ENCODE assay signal across 24 mouse cellular contexts in the genomic region with DNA sequence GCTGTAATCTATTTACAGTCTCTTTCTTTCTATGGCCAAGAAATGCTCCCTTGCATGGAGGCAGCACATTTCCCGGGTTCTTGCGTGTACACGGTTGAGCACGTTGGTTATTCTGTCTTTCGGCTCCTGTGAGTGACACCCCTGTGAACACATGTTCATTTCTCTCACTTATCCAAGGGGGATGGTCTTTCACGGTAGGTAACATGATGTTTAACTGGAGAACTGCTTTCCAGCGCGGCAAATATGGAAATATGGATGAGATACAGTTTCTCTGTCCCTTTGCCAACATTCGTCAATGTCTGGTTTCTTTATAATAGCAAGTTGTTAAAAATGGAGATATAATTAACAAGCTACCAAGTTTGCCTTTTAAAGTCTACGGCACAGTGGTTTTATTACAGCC. TPM values are rescaled to one million over a fixed set of nuclear protein-coding genes. Genes with fewer than 3 reads are reported as not detected.
DNase-seq lines count a peak whose midpoint lies in the region; ATAC-seq and TF ChIP-seq lines count a peak whose summit lies in the region.
"Had no signal": no experiment of that assay in that cellular context is flagged by ENCODE, and none has a peak within 500 bp of the region (broad histone marks: within the 10 kb centered on the region; RNA-seq: fewer than 3 reads in every experiment).

No protein-coding gene starts in this region.

- 82% methylated on average over 10 of the region's 10 CpGs for WGBS in heart, embryonic 13.5 days
- WGBS in kidney, postnatal 0 days = 65% methylated on average over 10 of the region's 10 CpGs
- WGBS in kidney, adult 2 months = 71% methylated on average over 10 of the region's 10 CpGs
- 45% methylated on average over 10 of the region's 10 CpGs for WGBS in small intestine, adult 2 months

- no peak for TF ChIP-seq CTCF in kidney, postnatal 0 days (IDR thresholded peaks at IDR 0.05; ENCODE audit: low read depth)
- no peak for TF ChIP-seq CTCF in kidney, adult 2 months (conservative IDR thresholded peaks at IDR 0.05; ENCODE audit: insufficient read depth, insufficient read length, low read depth, low read length)
- no peak for TF ChIP-seq CTCF in small intestine, adult 2 months (IDR thresholded peaks at IDR 0.05; ENCODE audit: extremely low read depth, insufficient read length, insufficient replicate concordance, low read depth, low read length)

- peak overlapping the region; percentile 43; the same call in 1 of the 2 replicates for H3K4me2 ChIP-seq in heart, embryonic 13.5 days
- H3K4me2 ChIP-seq in kidney, postnatal 0 days (ENCODE audit: low read length) = peak overlapping the region; percentile 27; the same call in 1 of the 2 replicates
- H3K4me2 ChIP-seq: hindbrain, embryonic 12.5 days; limb, embryonic 13.5 days; lung, embryonic 14.5 days; midbrain, embryonic 15.5 days had no signal

- 0 out of 2 replicates have a peak overlapping the region, but pooled peaks have one; percentile 20 for H3K27ac ChIP-seq in heart, embryonic 13.5 days (replicated peaks)
- no peak overlapping the region; the same call in 1 of the 2 replicates for H3K27ac ChIP-seq in kidney, postnatal 0 days
- no peak overlapping the region for H3K27ac ChIP-seq in kidney, adult 2 months (ENCODE audit: insufficient read depth, low read depth, low read length)
- H3K27ac ChIP-seq in brown adipose tissue, adult 24 weeks (replicated peaks; ENCODE audit: low read depth, low read length) = peak overlapping the region; percentile 80
- peak overlapping the region; percentile 60; the same call in 1 of the 2 replicates for H3K27ac ChIP-seq in small intestine, adult 2 months (ENCODE audit: insufficient read depth, low read depth, low read length)
- H3K27ac ChIP-seq: hindbrain, embryonic 12.5 days; layer of hippocampus, adult 2 months; limb, embryonic 13.5 days; midbrain, embryonic 15.5 days; stomach, postnatal 0 days had no signal

- DNase-seq in heart, postnatal 14 days = no peak
- no peak for DNase-seq in kidney, postnatal 0 days (ENCODE audit: low spot score)
- DNase-seq in kidney, adult 2 months = no peak
- DNase-seq in right cerebral cortex, postnatal 10 days (ENCODE audit: low spot score in 2 of 2) = no peak
- DNase-seq: adrenal gland, postnatal 14 days; cerebellum, adult 11-12 months; cerebellum, postnatal 14 days; layer of hippocampus, postnatal 36 days; lung, embryonic 14.5 days; retina, postnatal 1 day; right cerebral cortex, postnatal 4 days had no signal

- no peak overlapping the region for H3K9ac ChIP-seq in heart, embryonic 13.5 days
- no peak overlapping the region for H3K9ac ChIP-seq in kidney, postnatal 0 days (ENCODE audit: low read depth, low read length)
- H3K9ac ChIP-seq: heart, embryonic 15.5 days; hindbrain, embryonic 12.5 days; limb, embryonic 13.5 days; lung, embryonic 14.5 days; midbrain, embryonic 15.5 days had no signal

- H3K4me3 ChIP-seq in heart, embryonic 13.5 days = no peak overlapping the region
- H3K4me3 ChIP-seq in kidney, postnatal 0 days (replicated peaks; ENCODE audit: low read depth, low read length) = no peak overlapping the region
- no peak overlapping the region for H3K4me3 ChIP-seq in kidney, adult 2 months (ENCODE audit: insufficient read depth, low read depth, low read length)
- no peak overlapping the region for H3K4me3 ChIP-seq in brown adipose tissue, adult 24 weeks (ENCODE audit: insufficient read depth, low read depth, low read length)
- H3K4me3 ChIP-seq in small intestine, adult 2 months (ENCODE audit: low read depth, low read length) = no peak overlapping the region
- H3K4me3 ChIP-seq: heart, embryonic 15.5 days; hindbrain, embryonic 12.5 days; layer of hippocampus, adult 2 months; limb, embryonic 13.5 days; midbrain, embryonic 15.5 days; myocyte had no signal

- intact Hi-C loops in heart, postnatal 14 days (cut with DNase I) = no loop called here

- peaks cover 57% of the 10 kb centered on the region for H3K4me1 ChIP-seq in heart, embryonic 13.5 days
- peaks cover 8% of the 10 kb centered on the region; the same call in 1 of the 2 replicates for H3K4me1 ChIP-seq in kidney, postnatal 0 days (replicated peaks; ENCODE audit: insufficient read depth, low read length)
- H3K4me1 ChIP-seq in kidney, adult 2 months (ENCODE audit: control insufficient read depth, insufficient read depth, low read length) = peaks cover 6% of the 10 kb centered on the region
- H3K4me1 ChIP-seq in brown adipose tissue, adult 24 weeks (ENCODE audit: control insufficient read depth, insufficient read depth, insufficient read length, low read length) = peaks cover 47% of the 10 kb centered on the region
- H3K4me1 ChIP-seq in small intestine, adult 2 months (ENCODE audit: control insufficient read depth, insufficient read depth, insufficient read length, low read length) = peaks cover 11% of the 10 kb centered on the region
- H3K4me1 ChIP-seq: midbrain, embryonic 15.5 days had no signal

- no peak for TF ChIP-seq POLR2A in kidney, adult 2 months (IDR thresholded peaks at IDR 0.05; ENCODE audit: low read depth, low read length)
- TF ChIP-seq POLR2A in small intestine, adult 2 months (IDR thresholded peaks at IDR 0.05; ENCODE audit: low read depth, low read length) = no peak

- no peaks in the 10 kb centered on the region for H3K27me3 ChIP-seq in heart, embryonic 13.5 days (replicated peaks)
- no peaks in the 10 kb centered on the region for H3K27me3 ChIP-seq in kidney, postnatal 0 days (ENCODE audit: insufficient read depth, low read length)
- no peaks in the 10 kb centered on the region for H3K27me3 ChIP-seq in kidney, adult 2 months (replicated peaks; ENCODE audit: control insufficient read depth, insufficient read depth, low read length)
- no peaks in the 10 kb centered on the region for H3K27me3 ChIP-seq in small intestine, adult 2 months (ENCODE audit: control insufficient read depth, insufficient read depth, low read length)
- H3K27me3 ChIP-seq: heart, embryonic 15.5 days; hindbrain, embryonic 12.5 days; limb, embryonic 13.5 days; midbrain, embryonic 15.5 days; Patski had no signal

- ATAC-seq in heart, embryonic 13.5 days (ENCODE audit: extremely low read depth, insufficient number of reproducible peaks, low FRiP score, low TSS enrichment) = no peak
- ATAC-seq in kidney, postnatal 0 days (replicated peaks; ENCODE audit: low FRiP score, low read depth) = no peak
- ATAC-seq: activated CD4-positive, CD25-positive, alpha-beta regulatory T cell, adult 4 months; inflammation-experienced regulatory T-cells, adult 6 months; midbrain, embryonic 15.5 days; Patski had no signal

- H3K36me3 ChIP-seq in heart, embryonic 13.5 days = peaks cover 21% of the 10 kb centered on the region
- H3K36me3 ChIP-seq in kidney, postnatal 0 days (ENCODE audit: insufficient read depth, low read length) = peaks cover 5% of the 10 kb centered on the region; the same call in 1 of the 2 replicates
- H3K36me3 ChIP-seq in kidney, adult 2 months (ENCODE audit: control insufficient read depth, insufficient read depth, low read length) = no peaks in the 10 kb centered on the region
- peaks cover 6% of the 10 kb centered on the region; the same call in 1 of the 2 replicates for H3K36me3 ChIP-seq in small intestine, adult 2 months (ENCODE audit: control insufficient read depth, insufficient read depth, low read length)
- H3K36me3 ChIP-seq: heart, embryonic 15.5 days; midbrain, embryonic 15.5 days had no signal

- no peaks in the 10 kb centered on the region for H3K9me3 ChIP-seq in heart, embryonic 13.5 days
- no peaks in the 10 kb centered on the region for H3K9me3 ChIP-seq in kidney, postnatal 0 days (replicated peaks; ENCODE audit: low read length)
- H3K9me3 ChIP-seq: heart, embryonic 15.5 days; hindbrain, embryonic 12.5 days; limb, embryonic 13.5 days; midbrain, embryonic 15.5 days had no signal

RNA-seq across cellular contexts. Expression of a gene that starts 35.3 kb away (rescaled TPM):
- 16.0 and 16.6 TPM in 2 replicates for polyA plus RNA-seq in heart, embryonic 13.5 days (2015; fragmentation: Nextera tagmentation; extraction: Ambion mirVana)
- total RNA-seq in heart, postnatal 14 days (2021) = 10 to 100 TPM; 43.6 to 51.9 TPM
- polyA plus RNA-seq in kidney, postnatal 0 days (2015; fragmentation: Nextera tagmentation; extraction: Ambion mirVana) = 9.7 and 11.2 TPM in 2 replicates
- polyA plus RNA-seq in kidney, adult 2 months (2012; rRNA removed) = 11.1 and 11.6 TPM in 2 replicates
- 43.3 and 57.1 TPM in 2 replicates for polyA plus RNA-seq in brown adipose tissue, adult 24 weeks (2012; ENCODE audit: insufficient read depth, insufficient read length, missing spikeins)
- 7.8 and 12.7 TPM in 2 replicates for polyA plus RNA-seq in small intestine, adult 2 months (2012; rRNA removed)

RNA-seq across cellular contexts. Expression of a gene that starts 35.4 kb away (rescaled TPM):
- polyA plus RNA-seq in heart, embryonic 13.5 days (2015; fragmentation: Nextera tagmentation; extraction: Ambion mirVana) = 20.2 and 24.8 TPM in 2 replicates
- total RNA-seq in heart, postnatal 14 days (2021) = 10 to 100 TPM; 33.9 to 42.3 TPM
- 38.9 and 40.7 TPM in 2 replicates for polyA plus RNA-seq in kidney, postnatal 0 days (2015; fragmentation: Nextera tagmentation; extraction: Ambion mirVana)
- polyA plus RNA-seq in kidney, adult 2 months (2012; rRNA removed) = 14.9 and 18.8 TPM in 2 replicates
- polyA plus RNA-seq in brown adipose tissue, adult 24 weeks (2012; ENCODE audit: insufficient read depth, insufficient read length, missing spikeins) = 82.7 and 125 TPM in 2 replicates
- polyA plus RNA-seq in small intestine, adult 2 months (2012; rRNA removed) = 2.1 and 2.7 TPM in 2 replicates

Comparison
In these comparisons a context has a peak if more than half of its experiments do, and no peak if none do; other contexts are left out.
1. H3K27ac ChIP-seq: peak in heart, embryonic 13.5 days (single experiment), brown adipose tissue, adult 24 weeks (single experiment) and small intestine, adult 2 months (single experiment); none in kidney, postnatal 0 days (single experiment) and kidney, adult 2 months (single experiment).